Mouse (Mus musculus): Measurements from ENCODE around the gene Vamp9. TPM values are rescaled to one million over a fixed set of nuclear protein-coding genes. Genes with fewer than 3 reads are reported as not detected.

Gene Vamp9
- polyA plus RNA-seq (2015; fragmentation: Nextera tagmentation; extraction: Ambion mirVana): 0.56 and 0.72 TPM in 2 replicates

- H3K4me2 ChIP-seq: peak within 1 kb of the TSS; percentile 61
- no peaks in the 10 kb centered on the region for H3K27me3 ChIP-seq
- H3K27ac ChIP-seq: peak within 1 kb of the TSS; percentile 96
- peak within 1 kb of the TSS; percentile 63 for H3K4me3 ChIP-seq
- peak; percentile 98 for ATAC-seq (ENCODE audit: insufficient number of reproducible peaks, insufficient read depth, low FRiP score, low TSS enrichment, low read depth)
- H3K9me3 ChIP-seq: no peaks in the 10 kb centered on the region
- WGBS: 5% methylated on average over 49 of the region's 49 CpGs
- no peaks in the 10 kb centered on the region for H3K4me1 ChIP-seq
- no peaks in the 10 kb centered on the region for H3K36me3 ChIP-seq
- H3K9ac ChIP-seq: peak within 1 kb of the TSS; percentile 78
Measured at GRCm38 (mm10) chr5:99906181-99906956, at the start of gene Vamp9. Vamp9 (plus strand) TSS chr5:99906254.

- peaks cover 6% of the 10 kb centered on the region for H3K4me1 ChIP-seq
- no peak overlapping the region for H3K4me3 ChIP-seq
- no peaks in the 10 kb centered on the region for H3K9me3 ChIP-seq
- H3K27ac ChIP-seq: no peak overlapping the region
- no peaks in the 10 kb centered on the region for H3K36me3 ChIP-seq
- H3K27me3 ChIP-seq: peaks cover 6% of the 10 kb centered on the region
- WGBS: 25% methylated on average over 14 of the region's 14 CpGs
- ATAC-seq (ENCODE audit: insufficient number of reproducible peaks, insufficient read depth, low FRiP score, low TSS enrichment, low read depth): no peak
- no peak overlapping the region for H3K9ac ChIP-seq
- H3K4me2 ChIP-seq: peak overlapping the region; percentile 14; the same call in 1 of the 2 replicates
Measured at GRCm38 (mm10) chr5:99857106-99857637, 48.9 kb upstream of the Vamp9 start.

DNA sequence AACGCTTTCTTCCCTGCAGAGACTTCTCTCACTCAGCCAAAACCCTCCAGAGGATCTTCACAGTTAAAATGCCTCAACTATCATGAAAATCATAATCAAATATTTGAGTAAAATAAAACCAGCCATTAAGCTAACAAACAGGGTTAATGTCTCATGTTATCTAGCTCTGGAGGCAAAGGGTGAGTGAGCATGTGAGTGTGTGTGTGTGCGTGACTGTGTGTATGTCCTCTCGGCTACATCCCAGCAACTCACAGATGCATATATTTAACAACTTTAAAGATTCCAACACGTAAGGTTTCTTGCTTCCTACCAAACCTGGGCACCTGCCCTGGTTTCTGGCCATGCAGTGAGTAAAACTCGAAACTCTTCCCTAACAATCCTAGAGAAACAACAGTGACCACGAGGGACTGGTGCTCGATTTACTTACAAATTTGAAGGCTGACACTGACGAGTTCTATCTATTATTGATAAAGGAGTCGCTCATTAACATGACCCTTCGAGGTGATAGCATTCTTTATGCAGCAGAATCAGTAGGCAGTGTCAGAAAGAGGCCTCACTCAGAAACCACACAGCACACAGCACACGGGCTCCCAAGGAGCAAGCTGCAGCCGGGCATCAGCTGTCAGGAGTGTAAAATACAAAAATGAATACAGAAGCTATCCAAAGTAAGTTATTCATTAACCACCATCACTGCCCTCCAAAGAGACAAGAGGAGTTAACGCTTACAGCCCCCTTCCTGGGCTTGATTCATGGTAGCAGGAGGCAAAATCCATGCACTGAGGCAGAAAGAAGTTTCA lies 46.2 kb upstream of the Vamp9 start:
- H3K4me2 ChIP-seq: no peak overlapping the region

DNA sequence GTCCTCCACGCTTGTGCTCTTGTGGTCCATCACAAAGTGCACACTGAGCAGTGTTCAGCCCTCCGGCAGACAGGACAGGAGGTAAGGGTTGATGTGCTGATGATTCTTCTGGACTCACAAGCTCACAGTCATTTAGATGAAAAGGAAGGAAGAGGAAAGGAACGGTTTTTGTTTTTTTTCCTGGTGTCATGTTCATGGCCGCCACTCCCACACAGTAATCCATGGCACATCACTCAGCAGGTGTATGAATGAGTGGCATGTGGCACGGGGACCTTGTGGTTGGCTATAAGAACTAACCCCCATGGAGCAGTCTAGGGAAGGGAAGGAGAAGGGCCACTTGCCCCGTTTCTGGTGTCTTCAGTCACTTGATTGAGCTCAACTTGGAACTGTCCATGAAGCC lies 44.2 kb upstream of the Vamp9 start:
- no peak overlapping the region for H3K4me2 ChIP-seq
- H3K9ac ChIP-seq: no peak overlapping the region
- H3K27ac ChIP-seq: no peak overlapping the region
- H3K4me3 ChIP-seq: no peak overlapping the region
- WGBS: 82% methylated on average over 6 of the region's 6 CpGs
- no peaks in the 10 kb centered on the region for H3K9me3 ChIP-seq
- peaks cover 4% of the 10 kb centered on the region for H3K27me3 ChIP-seq
- peaks cover 16% of the 10 kb centered on the region for H3K4me1 ChIP-seq
- no peak for ATAC-seq (ENCODE audit: insufficient number of reproducible peaks, insufficient read depth, low FRiP score, low TSS enrichment, low read depth)
- H3K36me3 ChIP-seq: no peaks in the 10 kb centered on the region

More for the DNA sequence above, 46.2 kb upstream of the Vamp9 start:
- no peak for ATAC-seq (ENCODE audit: insufficient number of reproducible peaks, insufficient read depth, low FRiP score, low TSS enrichment, low read depth)
- Histone ChIP-seq H3K4me3 (no peak overlapping the region), H3K36me3 (no peaks in the 10 kb centered on the region), H3K9me3 (no peaks in the 10 kb centered on the region), H3K27ac (no peak overlapping the region), H3K4me1 (peaks cover 16% of the 10 kb centered on the region), H3K9ac (no peak overlapping the region), H3K27me3 (peaks cover 6% of the 10 kb centered on the region)
- 76% methylated on average over 13 of the region's 13 CpGs for WGBS

- no peaks in the 10 kb centered on the region for H3K36me3 ChIP-seq
- ATAC-seq (ENCODE audit: insufficient number of reproducible peaks, insufficient read depth, low FRiP score, low TSS enrichment, low read depth): no peak
- H3K4me1 ChIP-seq: peaks cover 10% of the 10 kb centered on the region; the same call in 1 of the 2 replicates
- H3K9me3 ChIP-seq: no peaks in the 10 kb centered on the region
- no peak overlapping the region for H3K9ac ChIP-seq
- no peaks in the 10 kb centered on the region for H3K27me3 ChIP-seq
- H3K27ac ChIP-seq: no peak overlapping the region
- H3K4me2 ChIP-seq: no peak overlapping the region
- H3K4me3 ChIP-seq: no peak overlapping the region
- WGBS: 66% methylated on average over 13 of the region's 13 CpGs
Measured at GRCm38 (mm10) chr5:99863656-99864380, 42.2 kb upstream of the Vamp9 start.

- no peaks in the 10 kb centered on the region for H3K36me3 ChIP-seq
- WGBS: 81% methylated on average over 1 of the region's 1 CpGs
- no peak for ATAC-seq (ENCODE audit: insufficient number of reproducible peaks, insufficient read depth, low FRiP score, low TSS enrichment, low read depth)
- no peak overlapping the region for H3K4me2 ChIP-seq
- no peak overlapping the region for H3K4me3 ChIP-seq
- H3K9ac ChIP-seq: no peak overlapping the region
- H3K4me1 ChIP-seq: peaks cover 13% of the 10 kb centered on the region; the same call in 1 of the 2 replicates
- H3K9me3 ChIP-seq: no peaks in the 10 kb centered on the region
- H3K27ac ChIP-seq: no peak overlapping the region
- H3K27me3 ChIP-seq: no peaks in the 10 kb centered on the region
Measured at GRCm38 (mm10) chr5:99865779-99866178, 40.3 kb upstream of the Vamp9 start.

GRCm38 (mm10) chr5:99868286-99868685 lies 37.8 kb upstream of the Vamp9 start:
- Histone ChIP-seq H3K4me1 (peaks cover 13% of the 10 kb centered on the region; the same call in 1 of the 2 replicates), H3K27ac (no peak overlapping the region), H3K4me2 (no peak overlapping the region), H3K9ac (no peak overlapping the region), H3K36me3 (no peaks in the 10 kb centered on the region), H3K27me3 (no peaks in the 10 kb centered on the region), H3K4me3 (no peak overlapping the region), H3K9me3 (no peaks in the 10 kb centered on the region)
- WGBS: 86% methylated on average over 17 of the region's 17 CpGs
- ATAC-seq (ENCODE audit: insufficient number of reproducible peaks, insufficient read depth, low FRiP score, low TSS enrichment, low read depth): no peak

- peaks cover 7% of the 10 kb centered on the region; the same call in 1 of the 2 replicates for H3K4me1 ChIP-seq
- H3K27ac ChIP-seq: no peak overlapping the region
- H3K4me2 ChIP-seq: no peak overlapping the region
- H3K27me3 ChIP-seq: no peaks in the 10 kb centered on the region
- ATAC-seq (ENCODE audit: insufficient number of reproducible peaks, insufficient read depth, low FRiP score, low TSS enrichment, low read depth): no peak
- no peak overlapping the region for H3K4me3 ChIP-seq
- no peaks in the 10 kb centered on the region for H3K9me3 ChIP-seq
- no peaks in the 10 kb centered on the region for H3K36me3 ChIP-seq
- 90% methylated on average over 9 of the region's 9 CpGs for whole genome bisulfite sequencing
- no peak overlapping the region for H3K9ac ChIP-seq
Measured at GRCm38 (mm10) chr5:99868923-99869322, 37.1 kb upstream of the Vamp9 start.

- no peak overlapping the region for H3K27ac ChIP-seq
- WGBS: 67% methylated on average over 9 of the region's 9 CpGs
- H3K36me3 ChIP-seq: no peaks in the 10 kb centered on the region
- no peak overlapping the region for H3K9ac ChIP-seq
- H3K4me2 ChIP-seq: no peak overlapping the region
- H3K4me1 ChIP-seq: no peaks in the 10 kb centered on the region
- no peak overlapping the region for H3K4me3 ChIP-seq
- H3K27me3 ChIP-seq: no peaks in the 10 kb centered on the region
- no peak for ATAC-seq (ENCODE audit: insufficient number of reproducible peaks, insufficient read depth, low FRiP score, low TSS enrichment, low read depth)
- no peaks in the 10 kb centered on the region for H3K9me3 ChIP-seq
Measured at GRCm38 (mm10) chr5:99877565-99877964, 28.5 kb upstream of the Vamp9 start.

DNA sequence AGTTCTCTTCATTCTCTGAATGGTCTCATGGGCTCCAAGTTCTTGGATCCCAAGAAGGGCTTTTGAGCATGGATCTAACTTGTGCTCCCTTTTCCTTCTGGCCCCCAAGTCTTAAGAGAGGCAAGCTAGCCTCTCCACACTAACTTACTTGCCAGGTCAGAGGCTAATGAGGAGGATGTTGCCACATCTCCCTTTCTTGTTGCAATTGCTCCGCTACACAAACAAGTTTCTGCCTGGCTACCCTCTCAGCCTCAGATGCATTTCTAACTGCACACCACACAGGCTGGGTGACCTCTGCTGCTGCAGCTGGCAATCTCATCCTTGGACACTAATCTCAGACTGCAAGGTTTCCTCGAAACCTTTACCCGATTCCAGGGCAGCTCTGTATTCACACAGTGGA lies 23.6 kb upstream of the Vamp9 start:
- H3K27ac ChIP-seq: no peak overlapping the region
- H3K4me2 ChIP-seq: no peak overlapping the region
- H3K9me3 ChIP-seq: no peaks in the 10 kb centered on the region
- H3K4me3 ChIP-seq: no peak overlapping the region
- 79% methylated on average over 3 of the region's 3 CpGs for WGBS
- no peaks in the 10 kb centered on the region; the same call in 1 of the 2 replicates for H3K27me3 ChIP-seq
- ATAC-seq (ENCODE audit: insufficient number of reproducible peaks, insufficient read depth, low FRiP score, low TSS enrichment, low read depth): no peak
- no peaks in the 10 kb centered on the region for H3K36me3 ChIP-seq
- H3K4me1 ChIP-seq: no peaks in the 10 kb centered on the region
- H3K9ac ChIP-seq: no peak overlapping the region

GRCm38 (mm10) chr5:99884035-99884434 lies 22.0 kb upstream of the Vamp9 start:
- Histone ChIP-seq H3K9ac (no peak overlapping the region), H3K27me3 (no peaks in the 10 kb centered on the region; the same call in 1 of the 2 replicates), H3K4me1 (no peaks in the 10 kb centered on the region), H3K4me2 (no peak overlapping the region), H3K36me3 (no peaks in the 10 kb centered on the region), H3K27ac (no peak overlapping the region), H3K4me3 (no peak overlapping the region), H3K9me3 (no peaks in the 10 kb centered on the region)
- ATAC-seq (ENCODE audit: insufficient number of reproducible peaks, insufficient read depth, low FRiP score, low TSS enrichment, low read depth): no peak
- 88% methylated on average over 4 of the region's 4 CpGs for WGBS

Data from embryonic facial prominence, embryonic 13.5 days (tissue).